Mouse (Mus musculus) forebrain, embryonic 14.5 days (tissue): ENCODE data around the gene Skp1a. TPM values are rescaled to one million over a fixed set of nuclear protein-coding genes. Genes with fewer than 3 reads are reported as not detected.
A peak's percentile ranks its signal among the peaks of the same experiment; 100 is the strongest.

ENCODE experiments used
- ATAC-seq: fragments of 200-750 bp; cut with Nextera tagmentation; 2 replicates; pipeline ENCODE4 v1.8.0; 2017; ENCODE audit warnings: mild to moderate bottlenecking, moderate library complexity
- DNase-seq: peaks from one replicate; pipeline ENCODE4 v3.0.0-alpha.2; 2015; ENCODE audit warnings: low spot score
- H3K27ac ChIP-seq: fragments of 300-500 bp; sonication (generic); 2 replicates; pipeline ENCODE4 v1.5.1; 2014; ENCODE audit warnings: low read depth, mild to moderate bottlenecking, control low read depth, low read length, moderate library complexity
- H3K27me3 ChIP-seq: fragments of 300-500 bp; sonication (generic); replicated peaks from 2 replicates; pipeline ENCODE4 v1.6.1; 2014; ENCODE audit warnings: low read length, control low read depth, mixed read lengths; ENCODE audit not compliant: control insufficient read depth, insufficient read depth
- H3K36me3 ChIP-seq: fragments of 300-500 bp; sonication (generic); 2 replicates; pipeline ENCODE4 v1.6.1; 2014; ENCODE audit warnings: low read length, control low read depth; ENCODE audit not compliant: control insufficient read depth, insufficient read depth
- H3K4me1 ChIP-seq: fragments of 300-500 bp; sonication (generic); 2 replicates; pipeline ENCODE4 v1.6.1; 2014; ENCODE audit warnings: antibody characterized with exemption, low read length, control low read depth; ENCODE audit not compliant: control insufficient read depth, insufficient read depth
- H3K4me2 ChIP-seq: fragments of 300-500 bp; sonication (generic); 2 replicates; pipeline ENCODE4 v1.6.1; 2014; ENCODE audit warnings: mild to moderate bottlenecking, control low read depth, low read length
- H3K4me3 ChIP-seq: fragments of 300-500 bp; sonication (generic); 2 replicates; pipeline ENCODE4 v1.5.1; 2014; ENCODE audit warnings: low read depth, low read length, control low read depth
- H3K9ac ChIP-seq: fragments of 300-500 bp; sonication (generic); 2 replicates; pipeline ENCODE4 v1.6.1; 2014; ENCODE audit warnings: mild to moderate bottlenecking, low read length, control low read depth, moderate library complexity
- H3K9me3 ChIP-seq: fragments of 300-500 bp; sonication (generic); replicated peaks from 2 replicates; pipeline ENCODE4 v1.6.1; 2016; ENCODE audit warnings: low read length, control low read depth, mixed read lengths; ENCODE audit not compliant: control insufficient read depth
- WGBS: fragments of 180-500 bp; shearing (Covaris S2); extraction: QIAGEN DNeasy Blood & Tissue Kit; methylation state at CpG from one replicate; pipeline ENCODE4 v1.1.7; 2014; 5-methylcytosine and 5-hydroxymethylcytosine counted together
- polyA plus RNA-seq: library from polyadenylated mRNA; unstranded; fragments of >200 nt; fragmentation: Nextera tagmentation; extraction: Ambion mirVana; gene quantifications from 2 replicates; pipeline ENCODE4 v1.2.1, GENCODE M21; 2014

Skp1a gene
- polyA plus RNA-seq, 1 experiment from 2014 or later = 1,258 TPM

GRCm38 (mm10) chr11:52286301-52286957 lies 54.6 kb downstream of the Skp1a start:
- peaks cover 11% of the 10 kb centered on the region; the same call in 1 of the 2 replicates for H3K4me1 ChIP-seq
- no peak overlapping the region for H3K4me3 ChIP-seq
- H3K27ac ChIP-seq = no peak overlapping the region
- H3K36me3 ChIP-seq = no peaks in the 10 kb centered on the region
- DNase-seq (peak; percentile 50), ATAC-seq (no peak)
- 8% methylated on average over 16 of the region's 16 CpGs for WGBS
- peaks cover 22% of the 10 kb centered on the region; the same call in 1 of the 2 replicates for H3K27me3 ChIP-seq
- H3K9me3 ChIP-seq = no peaks in the 10 kb centered on the region
- no peak overlapping the region for H3K4me2 ChIP-seq
- no peak overlapping the region for H3K9ac ChIP-seq

GRCm38 (mm10) chr11:52286958-52287305 lies 55.1 kb downstream of the Skp1a start:
- Histone ChIP-seq H3K9me3 (no peaks in the 10 kb centered on the region), H3K27ac (no peak overlapping the region), H3K4me3 (no peak overlapping the region), H3K4me1 (peaks cover 11% of the 10 kb centered on the region; the same call in 1 of the 2 replicates), H3K9ac (no peak overlapping the region), H3K36me3 (no peaks in the 10 kb centered on the region), H3K27me3 (peaks cover 17% of the 10 kb centered on the region; the same call in 1 of the 2 replicates), H3K4me2 (no peak overlapping the region)
- ATAC-seq (no peak), DNase-seq (no peak)
- 12% methylated on average over 4 of the region's 4 CpGs for WGBS

GRCm38 (mm10) chr11:52292346-52292745 lies 60.6 kb downstream of the Skp1a start:
- no peaks in the 10 kb centered on the region for H3K27me3 ChIP-seq
- no peaks in the 10 kb centered on the region for H3K9me3 ChIP-seq
- no peak overlapping the region for H3K27ac ChIP-seq
- H3K4me2 ChIP-seq = no peak overlapping the region
- no peak overlapping the region for H3K4me3 ChIP-seq
- no peaks in the 10 kb centered on the region for H3K36me3 ChIP-seq
- H3K9ac ChIP-seq = no peak overlapping the region
- no peaks in the 10 kb centered on the region for H3K4me1 ChIP-seq
- 81% methylated on average over 7 of the region's 7 CpGs for WGBS
- ATAC-seq (no peak), DNase-seq (no peak)

- no peaks in the 10 kb centered on the region for H3K4me1 ChIP-seq
- H3K9me3 ChIP-seq = no peaks in the 10 kb centered on the region
- no peak overlapping the region for H3K4me3 ChIP-seq
- DNase-seq (no peak), ATAC-seq (no peak)
- no peak overlapping the region for H3K4me2 ChIP-seq
- H3K27me3 ChIP-seq = no peaks in the 10 kb centered on the region
- no peak overlapping the region for H3K9ac ChIP-seq
- WGBS = 75% methylated on average over 6 of the region's 6 CpGs
- H3K27ac ChIP-seq = no peak overlapping the region
- no peaks in the 10 kb centered on the region for H3K36me3 ChIP-seq
Measured at GRCm38 (mm10) chr11:52292894-52293293, 61.1 kb downstream of the Skp1a start.

GRCm38 (mm10) chr11:52294103-52294502 lies 62.3 kb downstream of the Skp1a start:
- Histone ChIP-seq H3K27me3 (no peaks in the 10 kb centered on the region), H3K4me1 (no peaks in the 10 kb centered on the region), H3K9ac (no peak overlapping the region), H3K4me2 (no peak overlapping the region), H3K27ac (no peak overlapping the region), H3K9me3 (no peaks in the 10 kb centered on the region), H3K4me3 (no peak overlapping the region), H3K36me3 (no peaks in the 10 kb centered on the region)
- WGBS = 85% methylated on average over 9 of the region's 9 CpGs
- DNase-seq (no peak), ATAC-seq (no peak)

Other genes starting within 250 kb of the Skp1a start
- gene Ube2b, start 231.2 kb upstream of the Skp1a start, polyA plus RNA-seq = 189 and 211 TPM in 2 replicates
- gene Cdkl3, start 227.8 kb upstream of the Skp1a start, polyA plus RNA-seq = 20.4 and 22.3 TPM in 2 replicates
- 137 and 140 TPM in 2 replicates for gene Ppp2ca, start 133.3 kb upstream of the Skp1a start, polyA plus RNA-seq
- not detected in 2 replicates for gene Olfr1373, start 86.5 kb upstream of the Skp1a start, polyA plus RNA-seq
- gene Olfr1371, start 18.0 kb upstream of the Skp1a start, polyA plus RNA-seq = not detected in 2 replicates
- gene Tcf7, start 51.0 kb downstream of the Skp1a start, polyA plus RNA-seq = 2.6 and 4.0 TPM in 2 replicates
- gene Vdac1, start 128.9 kb downstream of the Skp1a start, polyA plus RNA-seq = 250 and 280 TPM in 2 replicates
- gene 9530068E07Rik, start 164.4 kb downstream of the Skp1a start, polyA plus RNA-seq = 124 and 125 TPM in 2 replicates